Mouse (Mus musculus) heart, embryonic 15.5 days (tissue): ENCODE data around the gene AC134908.4. TPM values are rescaled to one million over a fixed set of nuclear protein-coding genes. Genes with fewer than 3 reads are reported as not detected.
"Not testable (repeated sequence)": the region's sequence is repeated elsewhere in the genome, so short reads cannot be mapped to it uniquely, and the experiment has no call there.

Source experiments
- ATAC-seq: fragments of 200-750 bp; cut with Nextera tagmentation; replicated peaks from 2 replicates; pipeline ENCODE4 v1.8.0; 2017; ENCODE audit warnings: low read depth, moderate TSS enrichment; ENCODE audit not compliant: insufficient number of reproducible peaks, insufficient read depth, low FRiP score
- H3K27ac ChIP-seq: fragments of 300-500 bp; sonication (generic); 2 replicates; pipeline ENCODE4 v1.5.1; 2015; ENCODE audit warnings: mild to moderate bottlenecking, inconsistent platforms
- H3K27me3 ChIP-seq: fragments of 300-500 bp; sonication (generic); 2 replicates; pipeline ENCODE4 v1.6.1; 2015; ENCODE audit warnings: inconsistent platforms
- H3K36me3 ChIP-seq: fragments of 300-500 bp; sonication (generic); 2 replicates; pipeline ENCODE4 v1.6.1; 2015; ENCODE audit warnings: mild to moderate bottlenecking, inconsistent platforms
- H3K4me1 ChIP-seq: fragments of 300-500 bp; sonication (generic); replicated peaks from 2 replicates; pipeline ENCODE4 v1.6.1; 2015; ENCODE audit warnings: inconsistent platforms
- H3K4me2 ChIP-seq: fragments of 300-500 bp; sonication (generic); 2 replicates; pipeline ENCODE4 v1.6.1; 2015; ENCODE audit warnings: inconsistent platforms, mild to moderate bottlenecking, moderate library complexity
- H3K4me3 ChIP-seq: fragments of 300-500 bp; sonication (generic); 2 replicates; pipeline ENCODE4 v1.5.1; 2015; ENCODE audit warnings: mild to moderate bottlenecking, inconsistent platforms
- H3K9ac ChIP-seq: fragments of 300-500 bp; sonication (generic); 2 replicates; pipeline ENCODE4 v1.6.1; 2015; ENCODE audit warnings: mild to moderate bottlenecking, inconsistent platforms
- H3K9me3 ChIP-seq: fragments of 300-500 bp; sonication (generic); replicated peaks from 2 replicates; pipeline ENCODE4 v1.6.1; 2016; ENCODE audit warnings: inconsistent platforms
- WGBS: fragments of 180-500 bp; shearing (Covaris S2); methylation state at CpG from one replicate; pipeline ENCODE4 v1.1.7; 2015; ENCODE audit warnings: mixed read lengths; 5-methylcytosine and 5-hydroxymethylcytosine counted together
- polyA plus RNA-seq: library from polyadenylated mRNA; unstranded; fragments of >200 nt; fragmentation: Nextera tagmentation; extraction: Ambion mirVana; gene quantifications from 2 replicates; pipeline ENCODE4 v1.2.1, GENCODE M21; 2015

AC134908.4 gene
- polyA plus RNA-seq, 1 experiment from 2014 or later: 0.50 TPM

DNA sequence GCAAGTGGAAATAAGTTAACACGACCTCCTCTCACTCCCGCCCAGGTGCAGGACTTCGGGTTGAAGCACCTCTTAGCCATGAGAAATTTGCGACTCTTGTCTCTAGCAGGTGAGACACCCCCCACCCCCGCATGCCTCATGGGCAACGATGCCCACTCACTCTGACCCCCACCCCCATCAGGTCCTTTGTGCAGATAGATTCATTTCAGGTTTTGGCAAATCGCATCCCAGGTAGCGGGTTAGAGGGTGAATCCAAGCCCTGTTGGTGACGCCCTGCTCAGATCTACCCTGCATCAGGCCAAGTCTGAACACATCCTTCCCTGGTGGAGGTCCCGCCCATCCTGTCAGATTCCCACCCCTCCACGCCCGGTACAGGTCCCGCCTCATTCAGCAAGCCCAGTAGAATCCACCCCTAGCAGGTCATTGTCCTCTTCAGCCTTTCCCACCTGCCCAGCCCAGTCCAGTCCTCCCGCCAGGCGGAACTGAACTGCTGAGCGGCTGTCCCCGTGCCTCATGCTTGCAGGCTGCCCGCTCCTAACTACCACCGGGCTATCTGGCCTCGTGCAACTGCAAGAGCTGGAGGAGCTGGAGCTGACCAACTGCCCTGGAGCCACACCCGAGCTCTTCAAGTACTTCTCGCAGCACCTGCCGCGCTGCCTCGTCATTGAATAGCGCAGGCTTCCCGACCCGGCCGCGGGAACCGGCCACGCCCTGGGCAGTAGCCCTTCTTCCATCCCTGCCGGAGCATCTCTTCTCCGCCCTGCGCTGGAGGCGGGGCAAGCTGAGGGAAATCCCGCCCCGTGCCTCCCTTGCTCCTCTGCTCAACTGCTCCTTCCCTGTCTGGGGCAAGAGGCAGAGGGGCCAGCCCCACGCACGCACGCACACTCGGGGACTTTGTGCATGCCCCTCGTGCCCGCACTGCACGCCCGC lies 23.7 kb upstream of the AC134908.4 start:
- Histone ChIP-seq H3K27ac (no peak overlapping the region), H3K27me3 (peaks cover 81% of the 10 kb centered on the region), H3K4me1 (peaks cover 5% of the 10 kb centered on the region), H3K36me3 (no peaks in the 10 kb centered on the region), H3K9me3 (no peaks in the 10 kb centered on the region), H3K9ac (no peak overlapping the region), H3K4me2 (peak overlapping the region; percentile 5), H3K4me3 (peak overlapping the region; percentile 4; the same call in 1 of the 2 replicates)
- no peak for ATAC-seq
- WGBS: 8% methylated on average over 46 of the region's 46 CpGs

DNA sequence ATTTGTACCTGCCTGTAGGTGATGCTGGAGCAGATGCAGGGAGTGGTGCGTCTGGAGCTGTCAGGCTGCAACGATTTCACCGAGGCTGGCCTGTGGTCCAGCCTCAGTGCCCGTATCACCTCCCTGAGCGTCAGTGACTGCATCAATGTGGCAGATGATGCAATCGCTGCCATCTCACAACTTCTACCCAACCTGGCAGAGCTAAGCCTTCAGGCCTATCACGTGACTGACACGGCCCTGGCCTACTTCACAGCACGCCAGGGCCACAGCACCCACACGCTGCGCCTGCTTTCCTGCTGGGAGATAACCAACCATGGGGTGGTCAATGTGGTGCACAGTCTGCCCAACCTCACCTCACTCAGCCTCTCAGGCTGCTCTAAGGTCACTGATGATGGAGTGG lies 22.2 kb upstream of the AC134908.4 start:
- Histone ChIP-seq H3K36me3 (no peaks in the 10 kb centered on the region), H3K4me1 (peaks cover 4% of the 10 kb centered on the region), H3K27ac (no peak overlapping the region), H3K27me3 (peaks cover 92% of the 10 kb centered on the region), H3K9ac (no peak overlapping the region), H3K4me3 (no peak overlapping the region), H3K9me3 (no peaks in the 10 kb centered on the region), H3K4me2 (no peak overlapping the region)
- no peak for ATAC-seq
- WGBS: 73% methylated on average over 11 of the region's 11 CpGs

DNA sequence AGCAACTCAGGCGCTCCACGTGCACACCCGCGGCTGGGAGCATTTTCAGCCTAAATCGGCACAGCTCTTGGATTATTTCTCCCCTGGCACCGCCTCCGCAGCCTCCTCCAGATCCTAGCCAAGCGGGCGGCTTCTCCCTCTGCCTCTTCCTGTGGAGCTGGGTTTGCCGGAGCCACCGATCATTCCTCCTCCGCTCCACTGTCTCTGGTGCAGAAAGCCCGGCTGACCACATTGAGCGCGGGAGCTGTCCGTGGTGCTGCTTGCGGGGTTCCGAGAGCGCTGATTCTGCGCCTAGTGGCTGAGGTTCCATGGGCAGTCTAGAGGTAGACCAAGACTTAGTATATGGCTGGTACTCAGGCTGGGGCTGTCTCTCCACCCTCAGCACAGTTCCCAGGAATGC lies 18.0 kb upstream of the AC134908.4 start:
- H3K4me2 ChIP-seq: no peak overlapping the region
- H3K4me3 ChIP-seq: no peak overlapping the region
- H3K27me3 ChIP-seq: peaks cover 93% of the 10 kb centered on the region
- ATAC-seq: 0 out of 2 replicates have a peak, but pooled peaks have one; percentile 30
- no peak overlapping the region for H3K27ac ChIP-seq
- no peak overlapping the region for H3K9ac ChIP-seq
- H3K9me3 ChIP-seq: no peaks in the 10 kb centered on the region
- H3K4me1 ChIP-seq: peaks cover 17% of the 10 kb centered on the region
- no peaks in the 10 kb centered on the region for H3K36me3 ChIP-seq
- WGBS: 2% methylated on average over 20 of the region's 20 CpGs

DNA sequence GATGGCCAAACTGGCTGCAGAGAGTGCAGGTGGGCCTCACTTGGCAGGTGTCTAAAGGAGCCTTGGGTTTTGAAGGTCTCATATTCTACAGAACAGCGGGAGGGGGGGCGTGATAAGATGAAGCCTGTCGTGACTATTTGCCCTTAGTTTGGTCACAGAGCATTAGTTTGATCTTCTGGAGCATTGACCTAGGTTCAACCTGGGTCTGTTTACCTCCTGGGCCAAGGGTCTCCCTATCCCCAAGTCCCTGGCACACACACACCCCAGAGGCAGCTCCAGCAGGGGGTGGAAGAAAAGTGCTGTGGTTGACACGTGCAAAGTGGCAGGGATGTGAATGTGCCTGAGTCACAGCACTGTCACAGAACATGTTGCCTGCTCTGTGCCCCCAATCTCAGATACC lies 15.4 kb upstream of the AC134908.4 start:
- 76% methylated on average over 4 of the region's 4 CpGs for WGBS
- ATAC-seq: no peak
- no peak overlapping the region for H3K4me2 ChIP-seq
- H3K9ac ChIP-seq: no peak overlapping the region
- H3K27me3 ChIP-seq: peaks cover 74% of the 10 kb centered on the region
- H3K36me3 ChIP-seq: no peaks in the 10 kb centered on the region
- peaks cover 22% of the 10 kb centered on the region for H3K4me1 ChIP-seq
- no peak overlapping the region for H3K27ac ChIP-seq
- H3K4me3 ChIP-seq: no peak overlapping the region
- no peaks in the 10 kb centered on the region for H3K9me3 ChIP-seq

DNA sequence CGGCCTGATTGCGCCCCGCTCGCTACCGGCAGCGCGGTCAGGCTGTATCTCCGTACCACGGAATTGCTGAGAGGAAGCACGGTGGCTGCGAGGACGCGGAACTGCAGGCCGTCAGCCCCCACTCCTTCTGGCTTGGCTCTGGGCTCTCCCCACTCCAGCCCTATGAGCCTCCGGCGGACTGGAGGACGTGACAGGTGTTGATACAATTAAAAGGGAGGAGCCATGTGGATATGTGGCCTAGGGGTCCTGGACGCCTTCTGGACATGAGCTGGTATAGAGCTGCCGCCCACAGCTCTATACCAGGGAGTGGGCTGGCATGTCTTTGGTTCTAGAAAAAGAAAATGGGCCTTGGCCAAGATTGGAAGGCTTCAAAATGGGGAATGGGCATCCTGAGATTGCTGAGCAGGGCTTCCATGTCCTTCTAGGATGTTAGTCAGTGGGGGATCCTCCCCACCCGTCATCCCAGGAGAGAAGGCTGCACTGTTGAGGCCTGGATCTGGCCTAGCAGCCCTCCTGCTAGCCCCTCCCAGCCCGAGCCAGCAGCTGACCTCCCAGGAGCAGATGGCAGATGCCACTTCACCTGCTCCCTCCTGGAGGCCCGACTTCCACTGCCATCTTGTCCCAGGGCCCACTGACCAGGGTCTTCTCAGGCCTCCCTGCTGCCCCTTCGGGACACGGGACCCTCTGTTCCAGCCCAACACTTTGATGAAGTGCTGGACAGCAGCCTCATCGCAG lies 14.3 kb upstream of the AC134908.4 start:
- WGBS: 9% methylated on average over 24 of the region's 25 CpGs
- H3K27me3 ChIP-seq: peaks cover 67% of the 10 kb centered on the region

DNA sequence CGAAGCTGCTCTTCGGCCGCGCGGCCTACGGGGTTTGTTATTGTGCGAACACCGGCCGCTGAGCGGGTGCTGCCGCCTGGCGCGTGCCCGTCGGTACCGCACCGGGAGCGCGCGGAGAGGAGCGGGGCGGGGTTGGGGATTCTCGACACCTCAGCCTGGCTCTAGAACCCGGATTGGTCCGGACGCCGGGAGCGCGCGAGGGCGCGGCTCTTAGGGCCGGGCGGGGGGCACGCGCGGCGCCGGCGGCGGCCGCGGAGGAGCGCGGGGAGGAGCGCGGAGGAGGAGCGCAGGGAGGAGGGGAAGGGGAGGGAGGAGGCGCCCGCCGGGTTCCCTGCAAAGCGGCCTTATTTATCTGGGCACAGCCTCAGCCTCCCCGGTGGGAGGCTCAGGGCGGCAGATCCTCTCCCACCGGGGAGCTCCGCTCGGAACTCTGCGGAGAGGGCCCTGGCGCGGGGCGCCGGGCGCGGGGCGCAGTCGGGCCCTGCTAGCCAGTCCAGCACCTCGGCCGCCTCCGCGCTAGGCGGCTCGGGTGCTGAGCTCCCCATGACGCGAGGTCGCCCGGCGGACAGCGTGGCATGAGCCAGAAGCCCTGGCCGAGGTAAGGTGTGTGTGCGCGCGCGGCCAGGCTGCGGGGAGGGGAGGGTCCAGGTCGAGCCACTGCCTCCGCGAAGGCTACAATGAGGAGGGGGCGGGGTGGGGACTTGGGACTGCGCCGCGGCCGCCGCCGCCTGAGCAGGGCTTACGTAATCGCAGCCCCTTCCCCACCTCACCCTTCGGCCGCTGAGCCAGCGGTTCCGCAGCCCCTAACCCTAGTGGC lies 13.5 kb upstream of the AC134908.4 start, which contains the start of gene Fbxl16:
Fbxl16 (plus strand) TSS at position 297 of the 817 bp plus-strand sequence.
- Histone ChIP-seq H3K9me3 (no peaks in the 10 kb centered on the region), H3K27me3 (peaks cover 64% of the 10 kb centered on the region), H3K27ac (no peak within 1 kb of the TSS), H3K4me3 (peak within 1 kb of the TSS; percentile 62), H3K9ac (peak within 1 kb of the TSS; percentile 40), H3K36me3 (no peaks in the 10 kb centered on the region), H3K4me2 (peak within 1 kb of the TSS; percentile 96), H3K4me1 (peaks cover 22% of the 10 kb centered on the region)
- under 1% methylated on average over 90 of the region's 100 CpGs for WGBS
- peak; percentile 77 for ATAC-seq

More for the DNA sequence above, 14.3 kb upstream of the AC134908.4 start:
- no peaks in the 10 kb centered on the region for H3K9me3 ChIP-seq
- peak overlapping the region; percentile 96 for H3K4me2 ChIP-seq
- no peaks in the 10 kb centered on the region for H3K36me3 ChIP-seq
- peak overlapping the region; percentile 40 for H3K9ac ChIP-seq
- peaks cover 22% of the 10 kb centered on the region for H3K4me1 ChIP-seq
- H3K27ac ChIP-seq: no peak overlapping the region
- H3K4me3 ChIP-seq: peak overlapping the region; percentile 62
- no peak for ATAC-seq

DNA sequence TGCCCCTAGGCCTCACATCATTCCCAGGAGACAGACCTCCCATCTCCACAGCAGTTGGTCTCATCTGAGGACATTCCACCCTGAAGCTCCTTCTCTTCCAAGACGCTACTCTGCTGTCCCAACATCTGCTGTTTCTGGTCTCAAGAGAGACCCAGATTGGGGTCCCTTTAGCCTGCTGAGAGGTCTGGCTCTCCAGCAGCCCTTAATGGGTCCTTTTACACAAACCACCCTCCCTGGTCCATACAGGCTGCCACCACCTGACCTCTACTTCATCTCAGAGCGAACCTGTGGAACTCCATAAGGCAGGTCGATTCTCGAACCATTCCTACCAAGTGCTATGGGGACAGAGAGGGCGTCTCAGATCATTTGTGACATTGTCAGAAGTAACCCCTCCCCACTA lies 12.6 kb upstream of the AC134908.4 start:
- H3K4me2 ChIP-seq: peak overlapping the region; percentile 96

DNA sequence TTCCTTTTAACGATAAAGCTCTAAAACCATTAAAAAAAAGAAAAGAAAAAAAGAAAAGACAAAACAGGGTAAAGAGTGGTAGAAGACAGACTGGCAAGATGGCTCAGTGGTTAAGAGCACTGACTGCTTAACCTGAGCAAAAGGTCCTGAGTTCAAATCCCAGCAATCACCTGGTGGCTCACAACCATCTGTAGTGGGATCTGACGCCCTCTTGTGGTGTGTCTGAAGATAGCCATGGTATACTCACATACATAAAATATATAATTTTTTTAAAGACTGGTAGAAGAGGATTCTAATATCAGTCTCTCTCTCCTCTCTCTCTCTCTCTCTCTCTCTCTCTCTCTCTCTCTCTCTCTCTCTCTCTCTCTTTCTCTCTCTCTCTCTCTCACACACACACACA lies 12.0 kb upstream of the AC134908.4 start:
- not testable (repeated sequence) for H3K36me3 ChIP-seq, ATAC-seq, H3K9ac ChIP-seq, H3K9me3 ChIP-seq, H3K4me3 ChIP-seq, H3K4me2 ChIP-seq, H3K27ac ChIP-seq
- Histone ChIP-seq H3K27me3 (peaks cover 54% of the 10 kb centered on the region), H3K4me1 (peaks cover 27% of the 10 kb centered on the region)
- WGBS: 45% methylated on average over 2 of the region's 2 CpGs

More for the DNA sequence above, 12.6 kb upstream of the AC134908.4 start:
- 0 out of 2 replicates have a peak overlapping the region, but pooled peaks have one; percentile 40 for H3K9ac ChIP-seq
- no peak for ATAC-seq
- H3K4me1 ChIP-seq: peaks cover 21% of the 10 kb centered on the region
- H3K4me3 ChIP-seq: peak overlapping the region; percentile 62
- no peaks in the 10 kb centered on the region for H3K36me3 ChIP-seq
- H3K9me3 ChIP-seq: no peaks in the 10 kb centered on the region
- H3K27ac ChIP-seq: no peak overlapping the region
- H3K27me3 ChIP-seq: peaks cover 56% of the 10 kb centered on the region
- 42% methylated on average over 5 of the region's 5 CpGs for WGBS

DNA sequence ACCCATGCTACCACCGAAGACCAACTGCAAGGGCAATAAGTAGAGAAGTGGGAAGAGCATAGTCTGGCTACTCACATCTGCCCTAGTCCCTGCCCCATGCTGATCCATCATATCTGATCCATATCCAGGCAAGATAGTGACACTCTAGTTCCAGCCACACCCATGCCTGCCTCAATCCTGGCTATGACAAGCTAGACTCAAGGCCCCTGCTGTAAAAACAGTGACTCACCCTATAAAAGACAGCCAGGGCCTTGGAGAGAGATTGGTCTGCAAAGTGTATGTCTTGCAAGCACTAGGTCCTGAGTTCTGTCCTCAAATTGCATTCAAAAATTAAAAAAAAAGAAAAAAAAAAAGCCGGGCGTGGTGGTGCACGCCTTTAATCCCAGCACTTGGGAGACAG lies 11.0 kb upstream of the AC134908.4 start:
- ATAC-seq: no peak
- peaks cover 49% of the 10 kb centered on the region for H3K27me3 ChIP-seq
- H3K36me3 ChIP-seq: no peaks in the 10 kb centered on the region
- H3K4me3 ChIP-seq: no peak overlapping the region
- peaks cover 27% of the 10 kb centered on the region for H3K4me1 ChIP-seq
- H3K27ac ChIP-seq: no peak overlapping the region
- H3K9ac ChIP-seq: no peak overlapping the region
- 86% methylated on average over 4 of the region's 4 CpGs for WGBS
- no peaks in the 10 kb centered on the region for H3K9me3 ChIP-seq
- no peak overlapping the region for H3K4me2 ChIP-seq

DNA sequence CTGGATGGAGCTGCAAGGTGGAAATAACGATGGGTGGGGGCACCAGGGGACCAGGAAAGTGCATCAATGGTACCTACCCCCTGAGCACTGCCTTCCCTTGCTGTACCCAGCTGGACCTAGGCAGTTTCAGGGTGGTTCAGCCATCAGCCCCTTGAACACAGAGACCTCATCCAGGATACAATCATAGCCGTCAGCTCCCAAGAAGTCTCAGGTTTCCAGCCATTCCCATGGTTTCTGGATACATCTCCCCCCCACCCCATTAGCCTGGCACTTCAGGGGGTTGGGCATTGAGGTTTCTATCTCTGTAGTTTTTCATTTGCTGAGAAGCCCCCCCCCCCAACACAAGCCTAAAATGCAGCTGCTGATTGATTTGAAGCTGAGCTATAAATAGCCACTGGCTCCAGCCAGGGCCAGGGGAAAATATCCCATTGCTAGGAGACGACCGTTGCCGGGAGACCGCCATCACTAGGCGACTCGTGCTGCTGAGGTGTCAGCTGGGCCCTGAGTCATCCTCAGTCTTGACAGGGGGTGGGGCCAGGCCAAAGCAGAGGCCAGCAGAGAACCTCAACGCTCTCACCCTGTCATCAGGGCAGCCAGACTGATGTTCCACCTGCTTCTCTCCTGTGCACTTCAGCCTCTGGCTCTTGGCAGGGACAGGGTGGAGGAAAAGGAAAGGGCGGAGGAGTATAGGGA lies 7.5 kb upstream of the AC134908.4 start:
- H3K4me1 ChIP-seq: peaks cover 9% of the 10 kb centered on the region
- no peak overlapping the region for H3K9ac ChIP-seq
- WGBS: 7% methylated on average over 10 of the region's 10 CpGs
- H3K36me3 ChIP-seq: no peaks in the 10 kb centered on the region
- H3K27me3 ChIP-seq: peaks cover 17% of the 10 kb centered on the region
- H3K27ac ChIP-seq: no peak overlapping the region
- H3K9me3 ChIP-seq: no peaks in the 10 kb centered on the region
- H3K4me3 ChIP-seq: no peak overlapping the region
- ATAC-seq: peak; percentile 82
- peak overlapping the region; percentile 27; the same call in 1 of the 2 replicates for H3K4me2 ChIP-seq
